Mouse (Mus musculus) stomach, embryonic 14.5 days (tissue): ENCODE results near the gene Traf7. TPM values are rescaled to one million over a fixed set of nuclear protein-coding genes. Genes with fewer than 3 reads are reported as not detected.

Source experiments
- ATAC-seq: fragments of 200-750 bp; cut with Nextera tagmentation; 2 replicates; pipeline ENCODE4 v1.8.0; 2017; ENCODE audit warnings: low read depth, moderate TSS enrichment; ENCODE audit not compliant: insufficient number of reproducible peaks, insufficient read depth, low FRiP score
- H3K27ac ChIP-seq: fragments of 300-500 bp; sonication (generic); 2 replicates; pipeline ENCODE4 v1.5.1; 2014; ENCODE audit warnings: mild to moderate bottlenecking, low read length, moderate library complexity, mixed read lengths
- H3K27me3 ChIP-seq: fragments of 300-500 bp; sonication (generic); 2 replicates; pipeline ENCODE4 v1.6.1; 2014; ENCODE audit warnings: low read length, control low read depth, mixed read lengths; ENCODE audit not compliant: control insufficient read depth, insufficient read depth
- H3K36me3 ChIP-seq: fragments of 300-500 bp; sonication (generic); 2 replicates; pipeline ENCODE4 v1.6.1; 2014; ENCODE audit warnings: mild to moderate bottlenecking, control low read depth, low read length, moderate library complexity, mixed read lengths; ENCODE audit not compliant: control insufficient read depth, insufficient read depth
- H3K4me1 ChIP-seq: fragments of 300-500 bp; sonication (generic); 2 replicates; pipeline ENCODE4 v1.6.1; 2014; ENCODE audit warnings: low read length, control low read depth, mixed read lengths; ENCODE audit not compliant: control insufficient read depth, insufficient read depth
- H3K4me2 ChIP-seq: fragments of 300-500 bp; sonication (generic); replicated peaks from 2 replicates; pipeline ENCODE4 v1.6.1; 2014; ENCODE audit warnings: low read depth, low read length, control low read depth
- H3K4me3 ChIP-seq: fragments of 300-500 bp; sonication (generic); 2 replicates; pipeline ENCODE4 v1.5.1; 2014; ENCODE audit warnings: low read depth, low read length, control low read depth
- H3K9ac ChIP-seq: fragments of 300-500 bp; sonication (generic); replicated peaks from 2 replicates; pipeline ENCODE4 v1.6.1; 2014; ENCODE audit warnings: low read depth, mild to moderate bottlenecking, control low read depth, low read length, moderate library complexity, mixed read lengths
- H3K9me3 ChIP-seq: fragments of 300-500 bp; sonication (generic); 2 replicates; pipeline ENCODE4 v1.6.1; 2016; ENCODE audit warnings: low read depth, low read length, control low read depth; ENCODE audit not compliant: control insufficient read depth
- WGBS: fragments of 180-500 bp; shearing (Covaris S2); extraction: QIAGEN DNeasy Blood & Tissue Kit; methylation state at CpG from one replicate; pipeline ENCODE4 v1.1.7; 2014; 5-methylcytosine and 5-hydroxymethylcytosine counted together
- polyA plus RNA-seq: library from polyadenylated mRNA; unstranded; fragments of >200 nt; fragmentation: Nextera tagmentation; extraction: Ambion mirVana; gene quantifications from 2 replicates; pipeline ENCODE4 v1.2.1, GENCODE M21; 2014

Gene Traf7
- polyA plus RNA-seq, 1 experiment from 2014 or later = 87.6 TPM

DNA sequence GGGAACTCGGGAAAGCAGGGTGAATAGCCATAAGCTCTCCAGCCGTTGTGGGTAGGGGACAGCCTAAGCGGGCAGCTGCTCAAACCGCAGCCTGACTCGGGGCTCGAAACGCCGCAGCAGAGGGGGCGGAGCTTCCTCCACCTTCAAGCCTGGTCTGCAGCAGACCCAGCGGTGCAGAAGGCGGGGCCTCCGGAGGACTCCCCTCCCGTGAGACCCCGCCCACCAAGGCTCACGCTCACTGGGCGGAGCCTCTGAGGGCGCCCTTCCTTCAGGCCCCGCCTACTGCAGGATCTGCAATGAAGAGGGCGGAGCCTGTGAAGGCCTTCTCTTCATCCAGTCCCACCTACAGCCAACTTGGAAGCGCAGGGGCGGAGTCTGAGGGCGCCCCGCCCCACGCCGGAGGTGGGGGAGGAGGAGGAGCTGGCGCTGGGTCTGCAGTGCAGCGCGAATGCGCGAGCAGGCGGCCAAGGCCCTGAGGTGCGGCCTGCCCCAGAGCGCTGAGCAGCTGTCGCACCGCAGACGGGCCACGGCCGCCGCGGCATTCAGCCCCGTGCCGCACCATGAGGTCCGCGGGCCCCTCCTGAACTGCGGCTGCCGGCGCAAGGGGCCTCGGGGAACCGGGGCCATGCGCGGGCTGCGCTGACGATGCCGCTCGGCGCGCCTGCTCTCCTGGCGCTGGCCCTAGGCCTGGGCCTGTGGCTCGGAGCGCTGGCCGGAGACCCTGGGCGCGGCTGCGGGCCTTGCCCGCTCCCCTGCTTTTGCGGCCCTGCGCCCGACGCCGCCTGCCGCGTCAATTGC, 22.1 kb upstream of the Traf7 start, which contains the start of gene Pkd1:
TSS of gene Pkd1 (plus strand) at position 217 of the 798 bp plus-strand sequence.
- H3K9ac ChIP-seq = peak within 1 kb of the TSS; percentile 93
- H3K9me3 ChIP-seq = no peaks in the 10 kb centered on the region
- peak within 1 kb of the TSS; percentile 75 for H3K4me2 ChIP-seq
- peak within 1 kb of the TSS; percentile 96 for H3K27ac ChIP-seq
- peaks cover 22% of the 10 kb centered on the region; the same call in 1 of the 2 replicates for H3K4me1 ChIP-seq
- peak within 1 kb of the TSS; percentile 90 for H3K4me3 ChIP-seq
- H3K27me3 ChIP-seq = no peaks in the 10 kb centered on the region
- no peaks in the 10 kb centered on the region for H3K36me3 ChIP-seq
- under 1% methylated on average over 72 of the region's 72 CpGs for WGBS
- ATAC-seq = peak; percentile 94

DNA sequence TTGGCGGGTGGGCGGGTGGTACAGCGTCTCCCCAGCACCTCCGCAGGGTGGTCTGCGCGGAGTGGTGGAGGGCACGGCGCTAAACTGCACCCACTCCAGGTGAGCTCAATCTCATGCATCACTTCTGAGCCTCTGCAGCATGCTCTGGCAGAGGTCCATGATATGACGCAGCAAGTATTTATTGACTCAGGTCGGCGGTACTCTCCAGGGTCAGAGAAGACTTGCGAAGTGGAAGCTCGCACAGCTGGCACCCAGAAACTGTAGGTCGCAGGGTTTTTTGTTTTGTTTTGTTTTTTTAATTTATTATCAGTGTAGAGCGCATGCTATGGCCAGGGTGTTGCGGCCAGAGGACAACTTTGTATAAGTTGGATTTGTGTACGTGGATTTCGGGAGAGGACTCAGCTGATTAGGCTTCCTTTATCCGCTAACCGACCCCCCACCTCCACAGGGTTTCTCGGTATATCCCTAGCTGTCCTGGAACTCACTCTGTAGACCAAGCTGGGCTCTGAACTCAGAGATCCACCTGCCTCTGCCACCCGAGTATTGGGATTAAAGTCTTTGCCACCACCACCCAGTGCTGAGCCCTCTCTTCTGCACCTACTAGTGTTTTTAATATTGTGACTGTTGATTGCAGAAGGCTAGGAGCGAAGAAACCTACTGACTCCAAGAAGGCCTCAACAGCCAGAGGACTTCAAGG, 21.3 kb upstream of the Traf7 start:
- no peaks in the 10 kb centered on the region for H3K9me3 ChIP-seq
- H3K4me2 ChIP-seq = peak overlapping the region; percentile 75
- H3K36me3 ChIP-seq = no peaks in the 10 kb centered on the region
- H3K27ac ChIP-seq = peak overlapping the region; percentile 66; the same call in 1 of the 2 replicates
- no peaks in the 10 kb centered on the region for H3K27me3 ChIP-seq
- peak overlapping the region; percentile 90 for H3K4me3 ChIP-seq
- peak overlapping the region; percentile 41; the same call in 1 of the 2 replicates for H3K9ac ChIP-seq
- ATAC-seq = peak; percentile 19
- 1% methylated on average over 23 of the region's 23 CpGs for WGBS
- peaks cover 22% of the 10 kb centered on the region; the same call in 1 of the 2 replicates for H3K4me1 ChIP-seq

DNA sequence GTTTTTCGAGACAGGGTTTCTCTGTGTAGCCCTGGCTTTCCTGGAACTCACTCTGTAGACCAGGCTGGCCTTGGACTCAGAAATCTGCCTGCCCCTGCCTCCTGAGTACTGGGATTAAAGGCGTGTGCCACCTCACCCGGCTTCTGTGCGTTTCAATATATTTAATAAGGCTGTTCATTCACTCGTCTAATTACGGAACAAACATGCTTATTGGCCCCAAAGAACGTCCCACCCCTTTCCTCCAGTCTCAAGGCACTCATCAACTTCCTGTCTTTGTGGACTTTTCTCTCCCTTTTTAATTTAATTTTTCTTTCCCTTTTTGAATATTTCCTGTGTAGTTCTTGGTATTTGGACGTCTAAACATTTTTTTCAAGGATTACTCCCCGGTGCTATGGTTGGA, 20.7 kb upstream of the Traf7 start:
- peak overlapping the region; percentile 90 for H3K4me3 ChIP-seq
- H3K9me3 ChIP-seq = no peaks in the 10 kb centered on the region
- H3K9ac ChIP-seq = no peak overlapping the region
- 32% methylated on average over 9 of the region's 9 CpGs for WGBS
- peak overlapping the region; percentile 75 for H3K4me2 ChIP-seq
- peaks cover 22% of the 10 kb centered on the region; the same call in 1 of the 2 replicates for H3K4me1 ChIP-seq
- H3K27ac ChIP-seq = peak overlapping the region; percentile 66; the same call in 1 of the 2 replicates
- no peaks in the 10 kb centered on the region for H3K27me3 ChIP-seq
- H3K36me3 ChIP-seq = no peaks in the 10 kb centered on the region
- ATAC-seq = no peak

DNA sequence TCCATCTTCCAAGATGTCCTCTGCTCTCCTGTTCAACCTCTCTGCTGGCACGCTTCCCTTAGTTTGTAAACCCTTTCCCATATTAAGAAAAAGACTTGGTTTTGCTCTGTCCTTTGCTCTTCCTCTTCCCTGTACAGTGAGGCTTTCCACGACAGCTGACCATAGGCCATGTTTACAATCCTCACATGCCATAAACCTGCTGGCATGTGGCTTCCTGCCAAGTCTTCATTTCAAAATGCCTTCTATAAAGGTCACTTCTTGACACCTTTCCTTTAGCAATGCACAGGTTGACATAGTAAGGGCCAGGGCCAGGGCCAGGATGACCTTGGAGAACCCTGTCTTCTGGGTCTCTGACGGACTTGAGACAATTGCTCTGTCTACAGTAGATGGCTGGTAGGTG, 18.5 kb upstream of the Traf7 start:
- no peaks in the 10 kb centered on the region for H3K36me3 ChIP-seq
- no peak overlapping the region for H3K4me3 ChIP-seq
- WGBS = 66% methylated on average over 3 of the region's 3 CpGs
- H3K27ac ChIP-seq = no peak overlapping the region
- H3K4me2 ChIP-seq = no peak overlapping the region
- no peak for ATAC-seq
- no peaks in the 10 kb centered on the region for H3K27me3 ChIP-seq
- no peak overlapping the region for H3K9ac ChIP-seq
- H3K4me1 ChIP-seq = peaks cover 10% of the 10 kb centered on the region; the same call in 1 of the 2 replicates
- no peaks in the 10 kb centered on the region for H3K9me3 ChIP-seq

DNA sequence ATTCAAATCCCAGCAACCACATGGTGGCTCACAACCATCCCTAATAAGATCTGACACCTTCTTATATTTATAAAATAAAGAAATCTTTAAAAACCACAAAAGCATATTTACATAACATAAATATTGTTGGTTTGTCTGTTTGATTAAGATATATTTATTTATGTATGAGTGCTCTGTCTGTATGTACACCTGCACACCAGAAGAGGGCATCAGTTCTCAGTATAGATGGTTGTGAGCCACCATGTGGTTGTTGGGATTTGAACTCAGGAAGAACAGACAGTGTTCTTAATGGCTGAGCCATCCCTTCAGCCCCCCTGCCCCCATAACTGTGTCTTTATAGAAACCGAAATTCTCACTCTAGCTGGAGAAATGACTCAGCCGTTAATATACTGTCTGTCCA, 17.5 kb upstream of the Traf7 start:
- H3K9ac ChIP-seq = no peak overlapping the region
- H3K4me3 ChIP-seq = no peak overlapping the region
- H3K27ac ChIP-seq = no peak overlapping the region
- peaks cover 7% of the 10 kb centered on the region; the same call in 1 of the 2 replicates for H3K4me1 ChIP-seq
- no peaks in the 10 kb centered on the region for H3K9me3 ChIP-seq
- H3K27me3 ChIP-seq = no peaks in the 10 kb centered on the region
- WGBS = 81% methylated on average over 2 of the region's 2 CpGs
- no peak overlapping the region for H3K4me2 ChIP-seq
- H3K36me3 ChIP-seq = no peaks in the 10 kb centered on the region
- ATAC-seq = no peak

DNA sequence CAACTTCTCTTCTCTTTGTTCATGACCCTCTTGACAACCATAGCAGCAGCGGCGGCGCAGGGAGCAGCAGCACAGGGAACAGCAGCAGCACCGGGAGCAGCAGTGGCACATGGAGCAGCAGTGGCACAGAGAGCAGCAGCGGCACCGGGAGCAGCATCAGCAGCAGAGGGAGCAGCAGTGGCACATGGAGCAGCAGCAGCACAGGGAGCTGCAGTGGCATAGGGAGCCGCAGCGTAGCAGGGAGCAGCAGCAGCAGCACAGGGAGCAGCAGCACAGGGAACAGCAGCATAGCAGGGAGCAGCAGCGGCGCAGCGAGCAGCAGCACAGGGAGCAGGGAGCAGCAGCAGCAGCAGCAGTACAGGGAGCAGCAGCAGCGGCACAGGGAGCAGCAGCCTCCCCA, 16.9 kb upstream of the Traf7 start:
- Histone ChIP-seq H3K27ac (no peak overlapping the region), H3K9ac (no peak overlapping the region), H3K4me2 (no peak overlapping the region), H3K36me3 (no peaks in the 10 kb centered on the region), H3K9me3 (no peaks in the 10 kb centered on the region), H3K27me3 (no peaks in the 10 kb centered on the region), H3K4me3 (no peak overlapping the region), H3K4me1 (peaks cover 7% of the 10 kb centered on the region; the same call in 1 of the 2 replicates)
- ATAC-seq = no peak
- 19% methylated on average over 12 of the region's 12 CpGs for WGBS

DNA sequence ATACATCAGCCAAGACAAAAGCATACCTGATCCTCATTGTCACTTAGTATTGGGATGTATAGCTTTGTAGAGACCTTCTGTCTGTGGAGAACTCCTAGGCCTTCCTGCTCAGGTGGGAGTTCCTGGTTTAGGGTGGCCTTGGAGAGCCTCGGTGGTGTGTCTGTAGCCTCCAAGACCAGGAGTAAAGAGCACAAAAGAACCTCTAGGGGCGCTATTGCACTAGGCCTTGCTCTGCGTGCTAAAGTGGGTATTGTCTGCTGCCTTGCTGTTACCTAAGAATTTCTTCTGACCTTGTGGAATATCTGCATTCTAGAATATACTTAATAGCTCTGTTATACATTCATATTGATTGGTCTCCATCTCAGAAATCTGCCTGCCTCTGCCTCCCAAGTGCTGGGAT, 12.6 kb upstream of the Traf7 start:
- H3K9ac ChIP-seq = no peak overlapping the region
- no peak overlapping the region for H3K4me2 ChIP-seq
- H3K4me3 ChIP-seq = no peak overlapping the region
- no peaks in the 10 kb centered on the region for H3K9me3 ChIP-seq
- no peak; the same call in 1 of the 2 replicates for ATAC-seq
- H3K4me1 ChIP-seq = no peaks in the 10 kb centered on the region
- H3K27ac ChIP-seq = no peak overlapping the region
- no peaks in the 10 kb centered on the region for H3K27me3 ChIP-seq
- WGBS = 6% methylated on average over 3 of the region's 3 CpGs
- H3K36me3 ChIP-seq = no peaks in the 10 kb centered on the region

DNA sequence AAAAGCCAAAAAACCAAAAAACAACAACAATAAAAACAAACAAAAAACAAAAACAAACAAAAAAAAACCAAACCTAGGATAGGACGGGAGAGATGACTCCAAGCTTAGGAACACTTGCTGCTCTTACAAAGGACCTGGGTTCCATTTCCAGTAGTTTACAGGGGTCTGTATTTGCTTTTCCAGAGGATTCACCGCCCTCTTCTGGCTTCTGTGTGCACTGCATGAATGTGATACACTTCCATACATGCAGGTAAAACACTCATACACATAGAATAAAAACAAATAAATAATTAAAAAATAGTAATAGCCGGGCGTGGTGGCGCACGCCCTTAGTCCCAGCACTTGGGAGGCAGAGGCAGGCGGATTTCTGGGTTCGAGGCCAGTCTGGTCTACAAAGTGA, 11.2 kb upstream of the Traf7 start:
- Histone ChIP-seq H3K9me3 (no peaks in the 10 kb centered on the region), H3K4me1 (no peaks in the 10 kb centered on the region), H3K27ac (no peak overlapping the region), H3K4me2 (no peak overlapping the region), H3K9ac (no peak overlapping the region), H3K36me3 (no peaks in the 10 kb centered on the region), H3K27me3 (no peaks in the 10 kb centered on the region), H3K4me3 (no peak overlapping the region)
- ATAC-seq = no peak
- 72% methylated on average over 8 of the region's 8 CpGs for WGBS
